Mouse (Mus musculus) CD8-positive naive resting alpha-beta T cell, adult 57 days (primary cell): ENCODE results near the gene Rrp36. TPM values are rescaled to one million over a fixed set of nuclear protein-coding genes. Genes with fewer than 3 reads are reported as not detected.

ENCODE experiments used
- total RNA-seq: library from RNA; stranded (reverse); gene quantifications from one replicate; pipeline ENCODE4 v1.2.4, GENCODE M21; 2023

Rrp36 gene
- 34.8 TPM for total RNA-seq

DNA sequence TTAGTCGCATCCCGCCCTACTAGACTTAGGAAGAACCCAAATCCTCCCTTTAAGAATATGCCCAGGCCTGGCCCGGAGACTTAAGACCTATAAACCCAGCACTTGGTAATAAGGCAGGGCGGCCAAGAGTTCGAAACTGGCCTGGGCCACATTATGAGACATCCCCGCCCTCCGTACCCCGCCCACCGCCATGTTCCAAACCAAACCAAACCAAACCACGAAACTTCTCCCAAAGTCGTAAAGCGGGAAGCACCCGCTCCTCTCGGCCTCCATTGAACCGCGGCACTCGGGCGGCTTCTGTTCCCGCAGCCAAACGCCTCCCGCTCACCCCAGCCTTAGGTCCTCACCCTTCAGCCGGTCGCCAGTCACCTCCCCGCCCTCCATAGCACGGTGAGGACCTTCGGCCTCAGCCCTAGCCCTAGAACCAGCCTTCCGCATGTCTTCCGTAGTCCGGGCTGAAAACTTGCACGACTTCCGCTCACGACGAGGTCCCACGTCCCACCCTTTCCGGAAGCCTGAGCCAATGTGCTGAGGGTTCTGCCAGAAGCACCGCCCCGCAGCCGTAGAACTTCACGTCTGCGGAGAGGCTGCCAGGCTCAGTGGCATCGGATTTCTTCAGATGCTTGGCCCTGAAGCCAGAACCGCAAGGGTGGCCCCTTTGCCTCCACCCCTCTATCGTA, at the start of gene Rrp36:
Gene Rrp36, minus strand, starts transcription at position 503 of the 680 bp plus-strand sequence.

DNA sequence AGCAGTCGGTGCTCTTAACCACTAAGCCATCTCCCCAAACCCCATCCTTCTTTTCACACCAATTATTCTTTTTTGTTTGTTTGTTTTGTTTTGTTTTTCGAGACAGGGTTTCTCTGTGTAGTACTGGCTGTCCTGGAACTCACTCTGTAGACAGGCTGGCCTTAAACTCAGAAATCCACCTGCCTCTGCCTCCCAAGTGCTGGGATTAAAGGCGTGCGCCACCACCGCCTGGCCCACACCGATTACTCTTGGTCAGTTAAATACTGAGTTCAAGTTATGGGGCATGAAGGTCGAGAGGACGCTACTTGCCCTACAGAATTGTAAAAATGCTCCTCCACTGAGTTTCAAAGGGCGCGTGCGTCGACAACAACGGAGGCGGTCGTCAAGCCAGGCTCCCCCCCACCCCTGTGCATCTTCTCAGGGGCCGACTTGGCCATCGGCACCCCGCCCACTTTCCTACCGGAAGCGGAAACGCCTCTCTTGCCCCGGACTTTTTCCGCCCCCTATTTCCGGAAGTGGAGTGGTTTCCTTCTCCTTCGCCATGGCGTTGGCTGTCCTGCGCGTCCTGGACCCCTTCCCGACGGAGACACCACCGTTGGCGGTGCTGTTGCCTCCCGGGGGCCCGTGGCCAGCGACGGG, 36.9 kb upstream of the Rrp36 start, which contains the start of gene Pex6:
Gene Pex6, plus strand, starts transcription at position 505 of the 639 bp plus-strand sequence.

DNA sequence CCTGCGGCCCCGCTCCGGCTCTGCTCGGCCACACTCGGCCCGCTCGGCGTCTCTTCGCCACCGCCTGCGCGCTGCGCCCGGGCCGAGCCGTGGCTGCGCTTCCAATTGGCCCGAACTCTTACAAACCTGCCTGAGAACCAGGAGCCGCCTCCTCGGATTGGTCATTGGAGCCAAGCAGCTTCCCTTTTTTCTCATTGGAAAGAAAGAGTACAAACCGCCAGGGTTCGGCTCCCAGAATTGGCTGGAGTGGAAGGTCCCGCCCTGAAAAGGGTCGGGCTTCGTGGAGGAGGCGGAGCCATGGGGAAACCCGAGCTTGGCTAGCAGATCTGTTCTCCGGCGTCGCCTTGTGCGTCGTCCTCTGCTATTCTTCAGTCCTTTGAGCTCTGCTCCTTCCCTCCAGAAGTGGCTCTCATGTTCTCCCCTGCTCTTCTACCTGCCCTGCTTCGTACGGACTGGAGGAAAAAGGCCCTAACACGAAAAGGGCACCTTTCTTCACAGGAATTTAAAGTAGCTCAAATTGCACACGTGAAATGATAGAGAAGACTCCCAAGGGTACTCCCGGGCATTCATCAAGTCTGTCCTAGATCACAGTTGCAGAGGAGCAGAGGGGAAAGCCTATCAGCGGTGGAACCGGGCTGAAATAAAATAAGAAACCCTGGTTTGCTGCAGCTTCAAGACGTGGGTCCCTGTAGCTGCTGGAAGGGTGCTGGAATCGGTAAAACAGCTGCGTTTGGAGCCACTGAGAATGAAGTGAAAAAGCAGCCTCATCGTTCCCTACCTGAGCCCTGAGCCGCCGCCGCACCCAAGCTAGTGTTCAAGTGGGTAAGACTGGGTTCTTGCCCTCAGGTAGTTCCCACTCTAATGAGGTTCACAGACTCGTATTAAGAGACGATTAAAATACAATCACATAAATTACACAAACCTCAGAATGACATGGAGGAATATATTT, 31.0 kb upstream of the Rrp36 start, which contains the start of gene Ppp2r5d:
Gene Ppp2r5d, minus strand, starts transcription at position 225 of the 949 bp plus-strand sequence.

DNA sequence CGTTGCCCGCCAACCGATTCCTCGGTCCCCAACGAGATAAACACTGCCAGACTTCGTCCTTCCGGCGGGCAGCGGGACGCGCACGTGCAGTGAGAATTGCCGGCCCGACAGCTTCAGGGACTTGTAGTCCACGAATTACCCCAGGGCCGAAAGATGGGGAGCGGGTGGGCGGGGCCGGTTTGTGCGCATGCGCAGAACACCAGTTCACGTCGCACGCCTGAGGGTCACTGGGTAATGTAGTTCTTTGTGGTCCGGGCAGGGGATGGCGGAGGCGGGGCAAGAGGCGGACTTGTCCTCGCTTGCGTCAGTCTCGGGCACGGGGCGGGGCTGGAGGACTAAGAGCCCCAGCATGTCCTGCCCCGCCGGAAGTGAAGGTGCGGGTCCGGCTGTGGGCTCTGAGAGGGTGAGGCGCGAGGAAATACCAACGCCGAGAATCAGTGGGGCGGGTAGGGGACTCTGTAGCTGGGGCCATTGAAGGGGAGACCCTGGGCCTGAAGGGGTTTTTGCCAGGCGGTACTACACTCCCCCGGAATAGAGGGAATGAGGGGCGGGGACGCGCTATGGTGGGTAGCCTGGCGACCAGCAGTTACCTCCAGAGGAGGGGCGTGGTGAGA, 6.7 kb upstream of the Rrp36 start, which contains the start of gene Klhdc3:
Gene Klhdc3, minus strand, starts transcription at position 155 of the 614 bp plus-strand sequence.

DNA sequence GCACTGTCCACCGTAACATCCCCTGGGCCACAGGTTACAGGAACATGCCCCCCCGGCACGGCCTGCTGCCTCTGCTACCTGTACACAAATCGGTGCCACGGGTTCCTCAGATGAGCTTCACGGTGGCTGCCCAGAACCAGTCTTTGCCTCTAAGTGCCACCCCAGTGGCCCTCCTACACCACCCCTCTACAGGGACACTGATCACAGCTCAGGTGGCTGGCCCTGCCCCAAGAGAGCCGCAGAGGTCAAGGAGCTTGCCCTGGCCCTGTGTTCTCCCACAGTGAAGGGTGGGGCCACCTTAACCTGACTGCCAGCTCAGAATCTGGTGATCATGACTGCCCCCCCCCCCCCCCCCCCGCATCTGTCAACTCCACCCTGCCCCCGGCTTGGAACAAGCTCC, 4.3 kb upstream of the Rrp36 start, which contains the start of gene Mea1:
Gene Mea1, plus strand, starts transcription at position 378 of the 400 bp plus-strand sequence.

DNA sequence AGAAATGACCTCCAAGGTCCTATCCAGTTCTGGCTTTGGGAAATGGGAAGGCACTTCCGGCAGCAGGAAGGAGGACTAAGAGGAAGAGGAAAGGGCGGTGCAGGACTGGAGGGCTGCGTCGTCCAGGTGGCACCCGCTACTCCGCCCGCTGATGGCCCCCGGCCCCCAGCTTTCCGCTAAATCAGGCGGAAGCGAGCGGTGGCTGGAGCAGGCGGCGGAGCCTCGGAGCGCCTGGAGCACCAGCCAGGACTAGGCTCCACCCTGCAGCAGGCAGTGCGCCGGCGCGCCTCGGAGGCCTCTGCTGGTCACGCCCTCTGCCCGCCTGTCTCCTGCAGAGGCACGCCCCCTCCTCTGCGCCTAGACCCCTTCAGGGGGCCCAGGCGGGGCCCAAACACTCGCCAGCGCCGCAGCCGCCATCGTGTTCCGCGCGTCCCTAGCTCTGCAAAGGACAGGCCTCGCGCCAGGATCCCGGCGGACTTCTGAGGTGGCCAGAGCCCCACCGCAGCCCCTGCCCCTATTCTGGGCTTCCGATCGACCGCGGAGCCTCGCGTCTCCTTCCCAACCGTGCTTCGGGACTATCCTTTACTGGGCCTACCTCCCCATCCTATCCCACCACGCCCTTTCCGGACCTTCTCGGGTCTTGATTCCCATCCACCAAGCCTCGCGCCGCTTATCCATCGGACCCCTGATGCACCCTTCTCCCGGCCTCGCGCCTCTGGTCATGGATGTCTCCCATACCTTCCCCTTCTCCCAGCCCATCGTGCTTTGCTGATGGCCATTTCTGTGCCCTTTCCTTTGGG, 23.7 kb downstream of the Rrp36 start, which contains the start of gene Cul7:
Gene Cul7, plus strand, starts transcription at position 106 of the 800 bp plus-strand sequence.

DNA sequence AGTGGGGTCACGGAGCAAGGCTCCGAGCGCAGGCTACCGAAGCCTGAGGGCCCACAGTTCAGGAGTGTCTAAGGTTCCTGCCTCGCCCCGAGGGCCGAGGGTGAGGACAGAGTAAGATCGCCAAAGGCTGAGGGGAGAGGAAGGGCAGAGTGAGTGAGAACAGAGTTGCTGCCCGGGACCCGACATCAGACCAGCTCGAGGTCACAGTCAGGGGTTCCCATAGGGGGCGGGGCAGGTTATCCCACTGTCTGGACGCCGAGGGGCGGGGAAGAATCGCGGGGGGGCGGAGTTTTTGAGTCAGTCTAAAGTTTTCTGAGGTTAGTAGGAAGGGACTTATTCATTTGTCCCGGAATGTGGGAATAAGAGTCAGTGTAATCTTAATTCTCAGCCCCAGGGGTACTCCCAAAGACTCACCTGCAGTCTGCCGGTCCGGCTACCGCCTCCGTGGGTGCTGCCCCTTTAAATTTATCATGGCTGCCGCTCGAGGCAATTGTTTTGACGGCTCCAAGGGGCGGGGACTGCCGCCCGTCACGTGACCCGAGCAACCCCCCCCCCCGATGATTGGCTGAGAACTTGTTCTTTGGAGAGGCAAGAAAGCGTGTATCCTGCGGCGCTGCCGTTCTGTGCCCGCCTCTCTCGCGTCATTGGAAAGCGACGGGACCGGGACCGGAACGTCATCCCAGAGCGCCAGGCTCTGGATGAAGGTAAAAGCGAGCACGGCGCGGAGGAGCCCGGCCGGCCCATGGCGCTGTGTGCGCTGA, 28.4 kb downstream of the Rrp36 start, which contains the start of the genes Klc4 and Mrpl2:
Gene Klc4, minus strand, starts transcription at position 462 of the 761 bp plus-strand sequence.
Gene Mrpl2, plus strand, starts transcription at position 669 of the 761 bp plus-strand sequence.

DNA sequence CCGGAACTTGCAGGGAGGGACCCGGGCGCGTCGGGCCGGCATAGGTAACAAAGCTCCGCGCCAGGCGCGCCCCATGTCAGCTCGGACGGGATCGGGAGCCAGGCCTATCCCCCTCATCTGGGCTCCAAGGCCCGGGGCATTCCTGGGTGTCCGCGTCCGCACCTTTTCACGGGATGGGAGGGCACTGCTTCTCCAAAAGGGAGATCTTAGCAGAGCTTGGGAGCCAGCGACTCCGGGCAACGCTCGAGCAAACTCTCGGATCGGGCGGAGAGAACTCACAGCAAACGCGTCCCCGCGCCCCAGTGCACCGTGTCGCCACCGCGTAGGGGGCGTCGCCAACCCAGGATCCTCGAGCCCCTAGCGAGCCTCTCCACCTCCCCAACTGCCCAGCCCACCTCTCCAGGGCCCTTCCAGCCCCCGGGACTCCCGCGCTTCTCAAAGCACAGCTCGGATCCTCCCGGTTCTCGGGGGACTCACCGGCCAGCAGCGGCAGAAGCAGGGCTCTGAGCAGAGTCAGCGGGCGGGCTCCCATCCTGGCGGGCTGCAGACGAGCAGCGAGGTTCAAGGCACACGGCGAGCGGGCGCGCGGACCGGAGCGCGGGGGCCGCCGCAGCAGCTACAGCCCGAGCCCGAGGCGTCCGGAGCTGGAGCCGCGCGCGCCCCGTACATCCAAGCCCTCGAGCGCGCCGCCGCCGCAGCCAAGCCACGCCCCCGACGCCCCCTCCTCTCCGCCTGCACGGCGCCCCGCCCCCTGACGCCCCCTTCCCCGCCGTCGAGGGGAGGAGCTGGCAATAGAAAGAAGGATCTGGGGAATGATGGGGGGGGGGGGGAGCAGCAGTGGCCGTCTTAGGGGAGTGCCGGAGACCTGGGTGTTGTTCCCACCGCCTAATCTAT, 45.1 kb downstream of the Rrp36 start, which contains the start of gene Ptk7:
Gene Ptk7, minus strand, starts transcription at position 714 of the 894 bp plus-strand sequence.

Other genes starting within 250 kb of the Rrp36 start
- gene Crip3, start 245.4 kb downstream of the Rrp36 start, total RNA-seq, result not detected
- not detected for gene Slc22a7, start 235.9 kb downstream of the Rrp36 start, total RNA-seq
- gene Ttbk1, start 186.7 kb downstream of the Rrp36 start, total RNA-seq, result 0.18 TPM
- gene Dnph1, start 177.6 kb downstream of the Rrp36 start, total RNA-seq, result not detected
- gene Cul9, start 128.0 kb downstream of the Rrp36 start, total RNA-seq, result 20.4 TPM
- gene Srf, start 118.2 kb downstream of the Rrp36 start, total RNA-seq, result 66.8 TPM
- not detected for gene Ptk7, start 44.8 kb downstream of the Rrp36 start, total RNA-seq
- gene Klc4, start 28.3 kb downstream of the Rrp36 start, total RNA-seq, result 15.0 TPM
- gene Mrpl2, start 28.1 kb downstream of the Rrp36 start, total RNA-seq, result 31.6 TPM
- 7.3 TPM for gene Cul7, start 24.0 kb downstream of the Rrp36 start, total RNA-seq
- 31.5 TPM for gene Mea1, start 4.4 kb upstream of the Rrp36 start, total RNA-seq
- gene Klhdc3, start 6.6 kb upstream of the Rrp36 start, total RNA-seq, result 46.1 TPM
- 34.2 TPM for gene Ppp2r5d, start 30.8 kb upstream of the Rrp36 start, total RNA-seq
- 28.2 TPM for gene Pex6, start 37.1 kb upstream of the Rrp36 start, total RNA-seq
- 3.2 TPM for gene Gnmt, start 54.8 kb upstream of the Rrp36 start, total RNA-seq
- 57.9 TPM for gene Cnpy3, start 77.9 kb upstream of the Rrp36 start, total RNA-seq
- gene Ptcra, start 89.4 kb upstream of the Rrp36 start, total RNA-seq, result 0.40 TPM
- 22.0 TPM for gene 2310039H08Rik, start 98.3 kb upstream of the Rrp36 start, total RNA-seq
- 70.1 TPM for gene Rpl7l1, start 108.3 kb upstream of the Rrp36 start, total RNA-seq
- 30.8 TPM for gene Bicral, start 184.1 kb upstream of the Rrp36 start, total RNA-seq
- gene Tbcc, start 216.3 kb upstream of the Rrp36 start, total RNA-seq, result 14.1 TPM
- gene Prph2, start 236.1 kb upstream of the Rrp36 start, total RNA-seq, result not detected